Mouse (Mus musculus): ENCODE measurements around the gene Vmn1r173. TPM values are rescaled to one million over a fixed set of nuclear protein-coding genes. Genes with fewer than 3 reads are reported as not detected.
"Not testable (repeated sequence)": the region's sequence is repeated elsewhere in the genome, so short reads cannot be mapped to it uniquely, and the experiment has no call there.

Gene Vmn1r173
- polyA plus RNA-seq (2016; fragmentation: Nextera tagmentation; extraction: Ambion mirVana) = not detected in 2 replicates

GRCm38 (mm10) chr7:23700403-23700802 is at the start of gene Vmn1r173:
Gene Vmn1r173, plus strand, starts transcription at chr7:23700703.
- 67% methylated on average over 1 of the region's 1 CpGs for WGBS
- not testable (repeated sequence) for H3K27ac ChIP-seq (replicated peaks); H3K27me3 ChIP-seq (ENCODE audit: low read depth, poor library complexity, severe bottlenecking); H3K4me1 ChIP-seq; DNase-seq (ENCODE audit: low spot score); H3K36me3 ChIP-seq; H3K9me3 ChIP-seq (replicated peaks); H3K4me3 ChIP-seq

DNA sequence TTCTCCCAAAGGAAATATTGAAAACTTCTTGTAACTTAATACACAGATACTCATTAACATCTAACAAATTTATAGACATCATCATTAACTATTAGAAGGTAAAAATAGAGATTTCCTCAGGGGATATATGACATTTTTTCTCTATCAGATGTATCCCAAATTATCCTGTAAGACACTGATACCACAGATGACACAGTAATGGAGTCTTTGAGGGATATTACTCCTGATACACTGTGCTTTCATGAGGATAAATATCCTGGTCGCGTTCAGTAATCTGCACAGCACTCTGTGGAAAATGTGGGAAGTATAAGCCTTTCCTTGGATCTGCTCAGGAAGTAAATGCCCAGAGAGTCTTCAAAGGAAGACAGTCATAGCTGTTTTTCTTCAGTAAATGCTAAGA is 42.5 kb upstream of the Vmn1r173 start, which contains the start of gene Vmn1r172:
Gene Vmn1r172, plus strand, starts transcription at position 301 of the 400 bp plus-strand sequence.
- Histone ChIP-seq H3K27me3 (ENCODE audit: low read depth, poor library complexity, severe bottlenecking) (no peaks in the 10 kb centered on the region), H3K27ac (replicated peaks) (no peak within 1 kb of the TSS), H3K36me3 (no peaks in the 10 kb centered on the region), H3K9me3 (replicated peaks) (peaks cover 14% of the 10 kb centered on the region; the same call in 1 of the 2 replicates), H3K4me3 (no peak within 1 kb of the TSS), H3K4me1 (no peaks in the 10 kb centered on the region)
- DNase-seq (ENCODE audit: low spot score) = no peak
- 64% methylated on average over 2 of the region's 2 CpGs for WGBS

- H3K4me1 ChIP-seq; H3K27ac ChIP-seq (replicated peaks); H3K27me3 ChIP-seq (ENCODE audit: low read depth, poor library complexity, severe bottlenecking); DNase-seq (ENCODE audit: low spot score); H3K9me3 ChIP-seq (replicated peaks); H3K36me3 ChIP-seq; H3K4me3 ChIP-seq: not testable (repeated sequence)
- 70% methylated on average over 1 of the region's 1 CpGs for WGBS
Observed at GRCm38 (mm10) chr7:23751970-23752369, 51.5 kb downstream of the Vmn1r173 start, which contains the start of gene Vmn1r174. Gene Vmn1r174, plus strand, starts transcription at chr7:23752270.

Other genes with a start within 250 kb of the Vmn1r173 start
- not detected in 2 replicates for gene Vmn1r167, start 193.5 kb upstream of the Vmn1r173 start, polyA plus RNA-seq (2016; fragmentation: Nextera tagmentation; extraction: Ambion mirVana)
- not detected in 2 replicates for gene Vmn1r168, start 161.0 kb upstream of the Vmn1r173 start, polyA plus RNA-seq (2016; fragmentation: Nextera tagmentation; extraction: Ambion mirVana)
- gene Vmn1r169, start 125.2 kb upstream of the Vmn1r173 start, polyA plus RNA-seq (2016; fragmentation: Nextera tagmentation; extraction: Ambion mirVana) = not detected in 2 replicates
- not detected in 2 replicates for gene Vmn1r170, start 94.5 kb upstream of the Vmn1r173 start, polyA plus RNA-seq (2016; fragmentation: Nextera tagmentation; extraction: Ambion mirVana)
- gene Vmn1r171, start 70.0 kb upstream of the Vmn1r173 start, polyA plus RNA-seq (2016; fragmentation: Nextera tagmentation; extraction: Ambion mirVana) = not detected in 2 replicates
- not detected in 2 replicates for gene Vmn1r172, start 42.4 kb upstream of the Vmn1r173 start, polyA plus RNA-seq (2016; fragmentation: Nextera tagmentation; extraction: Ambion mirVana)
- gene Vmn1r174, start 51.6 kb downstream of the Vmn1r173 start, polyA plus RNA-seq (2016; fragmentation: Nextera tagmentation; extraction: Ambion mirVana) = not detected in 2 replicates
- not detected in 2 replicates for gene Vmn1r175, start 109.9 kb downstream of the Vmn1r173 start, polyA plus RNA-seq (2016; fragmentation: Nextera tagmentation; extraction: Ambion mirVana)
- not detected in 2 replicates for gene Vmn1r176, start 136.7 kb downstream of the Vmn1r173 start, polyA plus RNA-seq (2016; fragmentation: Nextera tagmentation; extraction: Ambion mirVana)
- not detected in 2 replicates for gene Vmn1r177, start 165.7 kb downstream of the Vmn1r173 start, polyA plus RNA-seq (2016; fragmentation: Nextera tagmentation; extraction: Ambion mirVana)
- not detected in 2 replicates for gene Vmn1r178, start 191.3 kb downstream of the Vmn1r173 start, polyA plus RNA-seq (2016; fragmentation: Nextera tagmentation; extraction: Ambion mirVana)
- gene Vmn1r179, start 226.3 kb downstream of the Vmn1r173 start, polyA plus RNA-seq (2016; fragmentation: Nextera tagmentation; extraction: Ambion mirVana) = not detected in 2 replicates
- gene Vmn1r180, start 249.9 kb downstream of the Vmn1r173 start, polyA plus RNA-seq (2016; fragmentation: Nextera tagmentation; extraction: Ambion mirVana) = not detected in 2 replicates

Data from midbrain, embryonic 10.5 days (tissue).